Mouse (Mus musculus) intestine, embryonic 15.5 days (tissue): ENCODE results near the gene Cyp4f17. TPM values are rescaled to one million over a fixed set of nuclear protein-coding genes. Genes with fewer than 3 reads are reported as not detected.

Experiments
- ATAC-seq: fragments of 200-750 bp; cut with Nextera tagmentation; 2 replicates; pipeline ENCODE4 v1.8.0; 2017; ENCODE audit warnings: moderate TSS enrichment, moderate library complexity
- H3K27ac ChIP-seq: fragments of 300-500 bp; sonication (generic); 2 replicates; pipeline ENCODE4 v1.5.1; 2015; ENCODE audit warnings: mild to moderate bottlenecking, inconsistent platforms
- H3K27me3 ChIP-seq: fragments of 300-500 bp; sonication (generic); replicated peaks from 2 replicates; pipeline ENCODE4 v1.6.1; 2015; ENCODE audit warnings: inconsistent platforms
- H3K36me3 ChIP-seq: fragments of 300-500 bp; sonication (generic); 2 replicates; pipeline ENCODE4 v1.6.1; 2015; ENCODE audit warnings: inconsistent platforms
- H3K4me1 ChIP-seq: fragments of 300-500 bp; sonication (generic); replicated peaks from 2 replicates; pipeline ENCODE4 v1.6.1; 2015; ENCODE audit warnings: inconsistent platforms
- H3K4me2 ChIP-seq: fragments of 300-500 bp; sonication (generic); replicated peaks from 2 replicates; pipeline ENCODE4 v1.6.1; 2015; ENCODE audit warnings: mild to moderate bottlenecking, inconsistent platforms
- H3K4me3 ChIP-seq: fragments of 300-500 bp; sonication (generic); replicated peaks from 2 replicates; pipeline ENCODE4 v1.5.1; 2015; ENCODE audit warnings: inconsistent platforms
- H3K9ac ChIP-seq: fragments of 300-500 bp; sonication (generic); 2 replicates; pipeline ENCODE4 v1.6.1; 2015; ENCODE audit warnings: inconsistent platforms
- H3K9me3 ChIP-seq: fragments of 300-500 bp; sonication (generic); 2 replicates; pipeline ENCODE4 v1.6.1; 2016; ENCODE audit warnings: inconsistent platforms
- WGBS: fragments of 180-500 bp; shearing (Covaris S2); methylation state at CpG from one replicate; pipeline ENCODE4 v1.1.7; 2015; 5-methylcytosine and 5-hydroxymethylcytosine counted together
- polyA plus RNA-seq: library from polyadenylated mRNA; unstranded; fragments of >200 nt; fragmentation: Nextera tagmentation; extraction: Ambion mirVana; gene quantifications from 2 replicates; pipeline ENCODE4 v1.2.1, GENCODE M21; 2015

Cyp4f17 gene
- polyA plus RNA-seq, 1 experiment from 2014 or later, result 4.8 TPM

DNA sequence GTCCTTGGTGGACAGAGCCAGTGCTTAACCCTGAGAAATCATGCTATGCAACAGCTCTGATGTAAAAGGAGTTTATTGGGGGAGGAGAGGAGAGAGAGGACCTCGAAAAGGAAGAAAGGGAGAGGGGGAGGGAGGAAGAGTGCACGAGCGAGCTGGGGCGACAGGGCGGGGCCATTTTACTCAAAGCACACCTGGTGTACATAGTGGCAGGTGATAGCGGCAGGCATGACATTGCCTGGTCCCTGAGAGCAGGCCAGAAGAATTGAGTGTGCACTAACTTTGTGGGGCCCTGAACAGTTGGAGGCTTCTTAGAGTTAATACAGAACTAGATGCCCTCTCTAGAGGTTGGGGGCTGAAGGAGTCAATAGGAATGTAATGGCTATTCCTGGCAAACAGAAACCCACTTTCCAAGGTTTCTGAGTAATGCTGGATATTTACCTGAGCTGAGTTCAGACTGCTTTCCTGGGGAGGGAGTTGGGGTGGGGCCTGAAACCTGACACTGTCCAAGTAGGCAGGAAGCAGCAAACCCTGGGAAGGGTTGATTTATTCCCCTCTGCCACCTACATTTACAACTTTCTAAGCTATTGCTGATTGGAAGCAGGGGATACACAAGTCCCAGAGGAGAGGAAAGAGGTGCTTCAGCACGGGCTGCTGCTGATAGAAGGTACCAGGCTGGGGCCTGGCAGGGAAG is 71.8 kb downstream of the Cyp4f17 start:
- Histone ChIP-seq H3K36me3 (no peaks in the 10 kb centered on the region), H3K27me3 (no peaks in the 10 kb centered on the region), H3K9me3 (no peaks in the 10 kb centered on the region), H3K4me3 (no peak overlapping the region), H3K27ac (peak overlapping the region; percentile 44; the same call in 1 of the 2 replicates), H3K4me1 (no peaks in the 10 kb centered on the region), H3K4me2 (peak overlapping the region; percentile 9; the same call in 1 of the 2 replicates), H3K9ac (no peak overlapping the region)
- 35% methylated on average over 7 of the region's 7 CpGs for WGBS
- peak; percentile 94 for ATAC-seq

Other genes with a start within 250 kb of the Cyp4f17 start
- gene Brd4, start 221.3 kb upstream of the Cyp4f17 start, polyA plus RNA-seq, result 68.1 and 70.5 TPM in 2 replicates
- gene Akap8, start 184.8 kb upstream of the Cyp4f17 start, polyA plus RNA-seq, result 83.2 and 85.6 TPM in 2 replicates
- 62.6 and 72.3 TPM in 2 replicates for gene Akap8l, start 155.4 kb upstream of the Cyp4f17 start, polyA plus RNA-seq
- 24.6 and 24.7 TPM in 2 replicates for gene Wiz, start 116.6 kb upstream of the Cyp4f17 start, polyA plus RNA-seq
- 1.7 and 1.8 TPM in 2 replicates for gene Rasal3, start 102.5 kb upstream of the Cyp4f17 start, polyA plus RNA-seq
- gene Pglyrp2, start 81.9 kb upstream of the Cyp4f17 start, polyA plus RNA-seq, result 0.28 and 0.40 TPM in 2 replicates
- gene Cyp4f39, start 53.3 kb upstream of the Cyp4f17 start, polyA plus RNA-seq, result 0.29 and 0.35 TPM in 2 replicates
- gene Cyp4f16, start 30.5 kb downstream of the Cyp4f17 start, polyA plus RNA-seq, result 30.1 and 33.9 TPM in 2 replicates
- not detected in 2 replicates for gene Cyp4f37, start 115.3 kb downstream of the Cyp4f17 start, polyA plus RNA-seq
- 13.4 and 16.8 TPM in 2 replicates for gene Cyp4f40, start 152.8 kb downstream of the Cyp4f17 start, polyA plus RNA-seq
- gene Cyp4f15, start 179.6 kb downstream of the Cyp4f17 start, polyA plus RNA-seq, result 0.60 and 0.72 TPM in 2 replicates